Mouse (Mus musculus) intestine, embryonic 14.5 days (tissue): ENCODE measurements around the gene Fam78a. TPM values are rescaled to one million over a fixed set of nuclear protein-coding genes. Genes with fewer than 3 reads are reported as not detected.

Experiments used
- ATAC-seq: fragments of 200-750 bp; cut with Nextera tagmentation; replicated peaks from 2 replicates; pipeline ENCODE4 v1.8.0; 2017; ENCODE audit warnings: low read depth, moderate number of reproducible peaks, moderate TSS enrichment, moderate library complexity; ENCODE audit not compliant: low FRiP score, low TSS enrichment
- DNase-seq: peaks from one replicate; pipeline ENCODE4 v3.0.0-alpha.2; 2018; ENCODE audit warnings: low spot score
- H3K27ac ChIP-seq: fragments of 300-500 bp; sonication (generic); 2 replicates; pipeline ENCODE4 v1.5.1; 2014; ENCODE audit warnings: low read depth, mild to moderate bottlenecking, control low read depth
- H3K27me3 ChIP-seq: fragments of 300-500 bp; sonication (generic); replicated peaks from 2 replicates; pipeline ENCODE4 v1.6.1; 2014; ENCODE audit warnings: low read length, control low read depth; ENCODE audit not compliant: control insufficient read depth, insufficient read depth
- H3K36me3 ChIP-seq: fragments of 300-500 bp; sonication (generic); 2 replicates; pipeline ENCODE4 v1.6.1; 2014; ENCODE audit warnings: low read length, control low read depth; ENCODE audit not compliant: control insufficient read depth, insufficient read depth
- H3K4me1 ChIP-seq: fragments of 300-500 bp; sonication (generic); replicated peaks from 2 replicates; pipeline ENCODE4 v1.6.1; 2014; ENCODE audit warnings: low read length, control low read depth, mixed read lengths; ENCODE audit not compliant: control insufficient read depth, insufficient read depth
- H3K4me2 ChIP-seq: fragments of 300-500 bp; sonication (generic); 2 replicates; pipeline ENCODE4 v1.6.1; 2014; ENCODE audit warnings: low read length
- H3K4me3 ChIP-seq: fragments of 300-500 bp; sonication (generic); 2 replicates; pipeline ENCODE4 v1.5.1; 2014; ENCODE audit warnings: low read depth, low read length, control low read depth, mixed read lengths
- H3K9ac ChIP-seq: fragments of 300-500 bp; sonication (generic); 2 replicates; pipeline ENCODE4 v1.6.1; 2014; ENCODE audit warnings: mild to moderate bottlenecking, low read length
- H3K9me3 ChIP-seq: fragments of 300-500 bp; sonication (generic); 2 replicates; pipeline ENCODE4 v1.6.1; 2016; ENCODE audit warnings: low read length, control low read depth; ENCODE audit not compliant: control insufficient read depth
- WGBS: fragments of 180-500 bp; shearing (Covaris S2); extraction: QIAGEN DNeasy Blood & Tissue Kit; methylation state at CpG from one replicate; pipeline ENCODE4 v1.1.7; 2014; 5-methylcytosine and 5-hydroxymethylcytosine counted together
- polyA plus RNA-seq: library from polyadenylated mRNA; unstranded; fragments of >200 nt; fragmentation: Nextera tagmentation; extraction: Ambion mirVana; gene quantifications from 2 replicates; pipeline ENCODE4 v1.2.1, GENCODE M21; 2014

The Fam78a gene
- 1.5 and 1.7 TPM in 2 replicates for polyA plus RNA-seq

DNA sequence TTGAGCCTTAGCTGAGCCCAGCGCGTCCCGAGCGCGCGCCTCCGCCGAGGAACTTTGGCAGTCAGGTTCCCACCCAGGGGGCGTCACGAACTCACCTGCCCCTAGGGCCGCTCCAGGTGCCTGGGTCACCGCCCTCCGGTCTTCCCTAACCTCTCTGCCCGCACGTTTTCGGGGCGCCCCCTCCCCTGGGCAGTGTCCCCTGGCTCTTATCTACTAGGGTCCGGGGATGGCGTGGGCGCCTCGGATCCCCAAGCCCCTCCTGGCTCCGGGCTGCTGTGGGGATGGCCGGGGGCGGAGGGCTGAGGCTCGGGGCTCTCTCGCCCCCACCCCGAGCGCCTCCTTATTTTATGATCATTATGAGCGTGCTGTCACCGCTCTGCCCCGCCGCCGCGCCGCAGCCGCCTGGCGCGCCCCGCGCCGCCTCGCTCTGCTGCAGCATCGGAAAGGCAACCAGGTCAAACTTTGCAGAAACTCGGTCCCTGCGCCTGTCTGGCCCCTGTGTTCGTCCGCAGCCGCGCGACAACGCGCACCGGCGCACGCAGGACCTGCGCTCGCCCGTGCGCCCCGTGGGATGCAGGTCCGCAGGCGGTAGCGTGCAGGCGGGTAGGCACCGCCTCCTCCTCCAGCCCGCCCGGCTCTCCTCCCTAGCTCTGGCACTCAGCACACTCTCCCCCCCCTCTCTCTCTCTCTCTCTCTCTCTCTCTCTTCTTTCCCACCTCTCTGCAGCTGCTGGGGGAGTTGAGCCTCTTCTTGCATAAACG is at the start of gene Fam78a:
Fam78a (minus strand) TSS at position 747 of the 761 bp plus-strand sequence.
- H3K4me1 ChIP-seq: 0 out of 2 replicates have a peak, but pooled peaks cover 5% of the 10 kb centered on the region
- WGBS: under 1% methylated on average over 65 of the region's 68 CpGs
- peak; percentile 66 for DNase-seq
- H3K9me3 ChIP-seq: no peaks in the 10 kb centered on the region
- peak; percentile 52; the same call in 1 of the 2 replicates for ATAC-seq
- H3K4me2 ChIP-seq: peak within 1 kb of the TSS; percentile 100
- peaks cover 61% of the 10 kb centered on the region for H3K27me3 ChIP-seq
- H3K4me3 ChIP-seq: peak within 1 kb of the TSS; percentile 55
- H3K36me3 ChIP-seq: no peaks in the 10 kb centered on the region
- peak within 1 kb of the TSS; percentile 20 for H3K9ac ChIP-seq
- no peak within 1 kb of the TSS for H3K27ac ChIP-seq

DNA sequence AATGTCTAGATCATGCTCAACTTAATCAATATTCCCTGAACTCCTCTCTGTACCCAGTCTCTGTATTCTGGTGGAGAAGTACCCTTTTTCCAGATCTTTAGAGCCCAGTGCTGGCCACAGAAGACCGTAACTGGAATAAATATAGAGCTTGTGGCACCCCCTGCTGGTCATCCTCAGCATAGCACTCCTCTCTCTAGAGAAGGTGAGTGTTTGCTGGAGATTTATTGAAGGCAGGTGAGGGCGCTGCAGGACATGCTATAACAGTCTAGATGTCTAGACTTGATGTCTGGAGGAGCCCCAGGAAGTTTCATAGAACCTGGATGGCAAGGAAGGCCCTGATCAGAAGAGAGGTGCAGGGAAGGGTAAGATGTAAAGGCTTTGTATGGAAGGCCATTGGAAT is 49.4 kb upstream of the Fam78a start:
- H3K4me3 ChIP-seq: no peak overlapping the region
- ATAC-seq: no peak
- H3K27ac ChIP-seq: no peak overlapping the region
- H3K4me2 ChIP-seq: no peak overlapping the region
- no peaks in the 10 kb centered on the region for H3K9me3 ChIP-seq
- no peaks in the 10 kb centered on the region for H3K36me3 ChIP-seq
- peak; percentile 93 for DNase-seq
- no peak overlapping the region for H3K9ac ChIP-seq
- H3K4me1 ChIP-seq: peaks cover 6% of the 10 kb centered on the region; the same call in 1 of the 2 replicates
- H3K27me3 ChIP-seq: no peaks in the 10 kb centered on the region
- 4% methylated on average over 2 of the region's 2 CpGs for WGBS

DNA sequence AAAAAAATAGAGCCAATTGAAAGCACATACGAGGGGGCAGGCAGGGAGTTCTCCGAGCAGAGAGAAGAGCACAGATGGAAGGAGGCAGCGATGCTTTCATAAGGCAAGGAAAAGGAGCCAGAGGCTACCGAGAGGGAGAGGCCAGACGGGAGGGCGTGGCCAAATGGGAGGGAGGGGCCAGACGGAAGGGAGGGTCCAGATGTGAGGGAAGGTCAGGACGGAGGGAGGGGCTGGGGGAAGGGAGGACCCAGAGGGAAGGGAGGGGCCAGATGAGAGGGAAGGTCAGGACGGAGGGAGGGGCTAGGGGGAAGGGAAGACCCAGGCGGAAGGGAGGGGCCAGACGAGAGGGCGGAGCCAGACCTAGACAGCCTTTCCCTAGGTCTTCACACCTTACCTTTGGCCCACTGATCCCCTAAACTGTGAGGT is 47.9 kb upstream of the Fam78a start:
- H3K4me1 ChIP-seq: peaks cover 6% of the 10 kb centered on the region; the same call in 1 of the 2 replicates
- DNase-seq: peak; percentile 66
- no peak; the same call in 1 of the 2 replicates for ATAC-seq
- H3K27me3 ChIP-seq: no peaks in the 10 kb centered on the region
- no peaks in the 10 kb centered on the region for H3K9me3 ChIP-seq
- H3K27ac ChIP-seq: no peak overlapping the region
- H3K36me3 ChIP-seq: no peaks in the 10 kb centered on the region
- 5% methylated on average over 12 of the region's 12 CpGs for WGBS
- H3K4me2 ChIP-seq: peak overlapping the region; percentile 4; the same call in 1 of the 2 replicates
- no peak overlapping the region for H3K4me3 ChIP-seq
- H3K9ac ChIP-seq: no peak overlapping the region

DNA sequence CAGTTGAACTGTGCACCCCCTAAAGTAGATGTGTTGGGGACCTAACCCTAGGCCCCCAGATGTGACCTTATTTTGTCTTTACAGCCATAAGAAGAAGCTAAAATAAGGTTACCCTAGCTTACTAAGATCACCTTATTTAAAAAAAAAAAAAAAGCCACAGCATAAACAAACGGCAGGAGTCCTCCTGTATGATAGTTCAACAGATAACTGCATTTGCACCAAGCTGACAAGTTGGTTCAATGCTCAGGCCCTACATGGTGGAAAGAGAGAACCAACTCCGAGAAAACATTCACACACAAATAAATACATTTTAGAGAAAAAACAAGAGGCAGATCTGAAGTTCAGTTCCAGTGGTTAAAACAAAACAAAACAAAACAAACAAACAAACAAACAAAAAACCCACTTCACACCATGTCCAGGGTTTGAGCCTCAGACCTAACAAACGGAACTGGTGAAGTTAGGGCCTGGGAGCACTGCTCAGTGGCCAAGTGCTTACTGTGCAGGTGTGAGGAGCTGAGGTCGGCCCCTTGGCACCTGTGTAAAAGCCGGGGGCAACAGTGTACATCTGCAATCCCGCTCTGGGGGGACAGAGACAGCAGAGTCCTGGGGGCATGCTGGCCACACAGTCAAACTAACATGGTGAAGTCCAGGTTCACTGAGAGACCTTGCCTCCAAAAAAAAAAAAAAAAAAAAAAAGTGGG is 47.4 kb upstream of the Fam78a start:
- no peak overlapping the region for H3K27ac ChIP-seq
- H3K27me3 ChIP-seq: no peaks in the 10 kb centered on the region
- H3K4me3 ChIP-seq: no peak overlapping the region
- H3K9ac ChIP-seq: no peak overlapping the region
- H3K9me3 ChIP-seq: no peaks in the 10 kb centered on the region
- H3K36me3 ChIP-seq: no peaks in the 10 kb centered on the region
- DNase-seq: no peak
- peaks cover 6% of the 10 kb centered on the region; the same call in 1 of the 2 replicates for H3K4me1 ChIP-seq
- no peak overlapping the region for H3K4me2 ChIP-seq
- no peak for ATAC-seq
- WGBS: 65% methylated on average over 6 of the region's 6 CpGs

DNA sequence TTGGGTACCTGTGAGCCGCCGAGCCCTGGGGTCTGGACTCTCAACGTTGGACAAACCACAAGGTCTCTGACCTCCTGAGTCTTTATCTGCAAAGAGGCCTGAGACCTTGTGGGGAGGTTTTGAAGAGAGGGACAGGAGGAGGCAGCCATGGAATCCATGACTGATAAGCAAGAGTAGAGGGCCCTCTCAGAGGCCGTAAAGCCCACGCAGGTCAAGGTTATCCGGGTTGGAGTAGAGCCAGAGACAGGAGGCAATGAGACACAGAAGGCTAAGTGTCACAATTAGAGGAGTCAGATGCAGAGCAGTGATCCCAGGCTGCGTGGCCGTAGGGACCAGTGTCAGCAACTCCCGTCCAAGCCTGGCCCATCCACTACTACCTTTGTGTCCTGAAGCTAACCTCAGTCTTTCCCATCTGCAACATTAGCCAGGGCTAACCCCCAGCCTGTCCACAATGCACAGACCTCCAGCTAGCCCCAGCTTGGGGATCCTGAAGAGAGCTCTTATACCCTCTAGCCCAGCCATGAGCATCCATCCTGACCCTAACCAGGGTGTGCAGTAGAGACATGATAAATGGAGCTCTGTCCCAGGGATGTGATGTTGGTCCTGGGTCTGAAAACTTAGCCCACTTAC is 46.7 kb upstream of the Fam78a start:
- Histone ChIP-seq H3K27me3 (no peaks in the 10 kb centered on the region), H3K4me1 (peaks cover 6% of the 10 kb centered on the region; the same call in 1 of the 2 replicates), H3K9me3 (no peaks in the 10 kb centered on the region), H3K36me3 (no peaks in the 10 kb centered on the region), H3K9ac (no peak overlapping the region), H3K27ac (no peak overlapping the region), H3K4me3 (no peak overlapping the region), H3K4me2 (no peak overlapping the region)
- DNase-seq (no peak), ATAC-seq (no peak)
- 73% methylated on average over 9 of the region's 9 CpGs for WGBS

DNA sequence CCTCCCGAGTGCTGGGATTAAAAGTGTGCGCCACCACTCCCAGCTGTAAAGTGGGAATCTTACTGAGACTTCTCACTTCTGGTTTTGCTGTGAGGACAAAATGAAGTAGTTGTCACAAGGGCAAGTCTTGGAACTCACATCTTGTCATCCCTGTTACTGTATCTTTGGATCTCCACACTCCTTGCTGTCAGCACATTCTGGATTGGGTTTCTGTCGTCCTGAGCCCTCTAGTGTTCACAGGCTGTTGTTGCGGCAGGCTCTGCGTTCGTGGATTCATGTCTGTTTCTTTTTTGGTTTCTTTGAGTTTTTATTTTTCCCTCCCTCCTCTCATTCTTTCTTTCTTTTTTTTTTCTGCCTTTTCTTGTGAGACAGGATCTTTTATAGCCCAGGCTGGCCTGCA is 45.8 kb upstream of the Fam78a start:
- Histone ChIP-seq H3K27ac (no peak overlapping the region), H3K4me3 (no peak overlapping the region), H3K9me3 (no peaks in the 10 kb centered on the region), H3K27me3 (no peaks in the 10 kb centered on the region), H3K36me3 (no peaks in the 10 kb centered on the region), H3K4me1 (peaks cover 6% of the 10 kb centered on the region; the same call in 1 of the 2 replicates), H3K9ac (no peak overlapping the region), H3K4me2 (peak overlapping the region; percentile 13; the same call in 1 of the 2 replicates)
- no peak for ATAC-seq
- 37% methylated on average over 6 of the region's 6 CpGs for whole genome bisulfite sequencing
- peak; percentile 66 for DNase-seq

DNA sequence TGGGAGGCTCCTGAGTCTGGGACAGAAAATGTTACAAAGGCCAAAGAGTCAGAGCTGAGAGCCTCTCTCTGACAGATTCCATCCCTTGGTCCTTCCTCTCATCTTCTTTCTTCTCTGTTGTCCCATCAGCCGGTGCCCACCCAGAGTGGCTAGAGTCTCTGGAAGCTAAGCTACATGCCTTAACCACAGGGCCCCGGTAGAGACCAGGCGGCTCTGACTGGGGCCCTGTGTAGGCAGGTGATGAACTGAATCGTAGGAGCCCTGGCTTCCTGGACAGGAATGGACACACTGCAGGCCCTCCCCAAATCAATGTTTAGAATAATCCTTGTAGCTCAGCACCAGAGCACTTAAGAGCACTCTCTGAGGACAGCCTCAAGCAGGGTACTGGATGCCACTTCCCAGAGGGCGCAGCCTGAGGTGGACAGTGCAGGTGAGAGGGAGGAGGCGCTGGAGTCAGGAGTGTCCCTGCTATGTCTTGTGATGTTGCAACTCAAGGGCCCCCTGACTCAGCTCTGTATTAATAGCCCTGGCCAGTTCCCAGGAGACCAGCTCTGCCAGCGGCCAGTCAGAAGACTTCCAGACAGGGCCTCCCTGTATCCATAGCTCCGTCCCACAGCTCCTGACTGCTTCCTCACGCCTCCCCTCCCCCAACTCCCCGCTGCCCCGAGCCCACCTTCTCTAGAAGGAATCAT is 44.9 kb upstream of the Fam78a start:
- H3K4me1 ChIP-seq: peaks cover 6% of the 10 kb centered on the region; the same call in 1 of the 2 replicates
- no peaks in the 10 kb centered on the region for H3K36me3 ChIP-seq
- 43% methylated on average over 11 of the region's 11 CpGs for WGBS
- no peak overlapping the region for H3K4me3 ChIP-seq
- DNase-seq (no peak), ATAC-seq (no peak)
- H3K4me2 ChIP-seq: no peak overlapping the region
- no peaks in the 10 kb centered on the region for H3K9me3 ChIP-seq
- no peak overlapping the region for H3K9ac ChIP-seq
- no peak overlapping the region for H3K27ac ChIP-seq
- H3K27me3 ChIP-seq: no peaks in the 10 kb centered on the region

DNA sequence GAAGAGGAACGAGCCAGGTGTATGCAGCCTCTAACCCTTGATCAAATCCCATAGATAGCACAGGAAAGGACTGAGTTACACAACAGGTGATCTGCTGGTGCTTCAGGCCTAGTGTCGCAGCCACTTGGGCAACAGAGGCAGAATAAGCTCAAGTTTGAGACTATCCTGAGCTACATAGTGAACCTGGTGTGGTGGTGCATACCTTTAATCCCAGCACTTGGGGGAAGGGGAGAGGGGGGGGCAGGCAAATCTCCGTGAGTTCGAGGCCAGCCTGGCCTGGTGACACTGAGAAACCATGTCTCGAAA is 43.8 kb upstream of the Fam78a start:
- Histone ChIP-seq H3K27ac (no peak overlapping the region), H3K4me1 (peaks cover 6% of the 10 kb centered on the region; the same call in 1 of the 2 replicates), H3K27me3 (no peaks in the 10 kb centered on the region), H3K4me2 (no peak overlapping the region), H3K36me3 (no peaks in the 10 kb centered on the region), H3K9ac (no peak overlapping the region), H3K4me3 (no peak overlapping the region), H3K9me3 (no peaks in the 10 kb centered on the region)
- DNase-seq (no peak), ATAC-seq (no peak)
- WGBS: 82% methylated on average over 5 of the region's 5 CpGs
